ENCODE assay signal across 29 mouse cellular contexts in the genomic region with DNA sequence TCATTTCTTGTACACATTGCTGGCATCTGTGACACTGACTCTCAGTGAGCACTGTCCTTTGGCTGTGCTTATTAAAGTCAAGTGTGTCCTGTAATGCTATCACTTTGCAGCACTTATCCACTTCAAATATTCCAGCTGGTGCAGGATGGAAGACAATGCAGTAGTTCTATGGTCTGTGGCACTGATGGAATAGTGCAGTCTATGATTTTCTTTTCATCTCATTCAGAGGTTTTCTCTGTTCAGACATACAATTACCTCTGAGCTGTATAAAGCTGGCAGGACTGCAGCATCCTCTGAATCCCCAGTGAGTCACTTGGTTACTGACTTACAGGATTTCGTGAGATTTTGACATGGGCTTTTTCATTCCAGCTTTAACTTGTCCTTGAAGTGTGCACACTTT.
DNase-seq lines count a peak whose midpoint lies in the region; ATAC-seq and TF ChIP-seq lines count a peak whose summit lies in the region.
"Had no signal": no experiment of that assay in that cellular context is flagged by ENCODE, and none has a peak within 500 bp of the region (broad histone marks: within the 10 kb centered on the region; RNA-seq: fewer than 3 reads in every experiment).

No protein-coding gene starts in this region.

- H3K4me2 ChIP-seq in forebrain, embryonic 16.5 days (ENCODE audit: low read length): no peak overlapping the region
- H3K4me2 ChIP-seq in liver, embryonic 12.5 days: no peak overlapping the region
- H3K4me2 ChIP-seq: embryonic facial prominence, embryonic 12.5 days; heart, embryonic 15.5 days; intestine, embryonic 15.5 days; limb, embryonic 13.5 days; liver, embryonic 11.5 days; neural tube, embryonic 12.5 days had no signal

- no peaks in the 10 kb centered on the region for H3K27me3 ChIP-seq in Patski
- no peaks in the 10 kb centered on the region for H3K27me3 ChIP-seq in forebrain, embryonic 16.5 days (replicated peaks; ENCODE audit: control insufficient read depth, insufficient read depth, low read length)
- H3K27me3 ChIP-seq in liver, embryonic 12.5 days (replicated peaks): no peaks in the 10 kb centered on the region
- H3K27me3 ChIP-seq: embryonic facial prominence, embryonic 12.5 days; heart, embryonic 15.5 days; intestine, embryonic 15.5 days; limb, embryonic 13.5 days; neural tube, embryonic 12.5 days had no signal

- H3K9me3 ChIP-seq in forebrain, embryonic 16.5 days (ENCODE audit: control insufficient read depth, low read length): no peaks in the 10 kb centered on the region
- H3K9me3 ChIP-seq in liver, embryonic 12.5 days (replicated peaks): no peaks in the 10 kb centered on the region
- H3K9me3 ChIP-seq: embryonic facial prominence, embryonic 12.5 days; heart, embryonic 10.5 days; heart, embryonic 15.5 days; intestine, embryonic 15.5 days; limb, embryonic 13.5 days; neural tube, embryonic 12.5 days had no signal

- TF ChIP-seq CTCF in layer of hippocampus, adult 2 months (conservative IDR thresholded peaks at IDR 0.05): no peak
- no peak for TF ChIP-seq CTCF in Patski (IDR thresholded peaks at IDR 0.05)

- H3K4me3 ChIP-seq in layer of hippocampus, adult 2 months: no peak overlapping the region
- no peak overlapping the region for H3K4me3 ChIP-seq in forebrain, embryonic 16.5 days (replicated peaks; ENCODE audit: low read length)
- H3K4me3 ChIP-seq in liver, embryonic 12.5 days: no peak overlapping the region
- H3K4me3 ChIP-seq: embryonic facial prominence, embryonic 12.5 days; heart, embryonic 10.5 days; heart, embryonic 15.5 days; intestine, embryonic 15.5 days; limb, embryonic 13.5 days; neural tube, embryonic 12.5 days had no signal

- no peaks in the 10 kb centered on the region for H3K4me1 ChIP-seq in forebrain, embryonic 16.5 days (replicated peaks; ENCODE audit: control insufficient read depth, insufficient read depth, low read length)
- no peaks in the 10 kb centered on the region for H3K4me1 ChIP-seq in liver, embryonic 12.5 days
- H3K4me1 ChIP-seq: embryonic facial prominence, embryonic 12.5 days; heart, embryonic 10.5 days; heart, embryonic 15.5 days; intestine, embryonic 15.5 days; limb, embryonic 13.5 days; neural tube, embryonic 12.5 days had no signal

- no peak overlapping the region for H3K9ac ChIP-seq in forebrain, embryonic 16.5 days (replicated peaks; ENCODE audit: low read depth, low read length)
- H3K9ac ChIP-seq in liver, embryonic 12.5 days: no peak overlapping the region
- H3K9ac ChIP-seq: embryonic facial prominence, embryonic 12.5 days; heart, embryonic 15.5 days; intestine, embryonic 15.5 days; limb, embryonic 13.5 days; neural tube, embryonic 12.5 days had no signal

- CTCF ChIA-PET in Patski (lab: Charles Lee): interaction anchor here (0.9 to 1.4 kb wide), 2 partner anchors 9 to 12 kb away, joined by 3 to 5 read pairs; no protein-coding TSS in a partner anchor

- peak overlapping the region; percentile 18; the same call in 1 of the 2 replicates for H3K27ac ChIP-seq in layer of hippocampus, adult 2 months
- no peak overlapping the region for H3K27ac ChIP-seq in forebrain, embryonic 16.5 days (ENCODE audit: low read length)
- no peak overlapping the region for H3K27ac ChIP-seq in liver, embryonic 12.5 days
- H3K27ac ChIP-seq: embryonic facial prominence, embryonic 12.5 days; heart, embryonic 10.5 days; heart, embryonic 15.5 days; intestine, embryonic 15.5 days; limb, embryonic 13.5 days; macrophage; neural tube, embryonic 12.5 days had no signal

- POLR2A ChIA-PET in Patski (lab: Charles Lee): no interaction called here

- in situ Hi-C loops in Patski (cut with MboI; ENCODE audit: low pct_unique_long_range_greater_than_20kb): no loop called here

- peak; percentile 90 for ATAC-seq in Patski
- peak; percentile 55; the same call in 1 of the 2 replicates for ATAC-seq in forebrain, embryonic 16.5 days
- ATAC-seq in liver, embryonic 12.5 days: no peak
- ATAC-seq: hindbrain, embryonic 16.5 days; intestine, embryonic 15.5 days; lung, postnatal 0 days had no signal

- DNase-seq in layer of hippocampus, adult 2 months (ENCODE audit: low spot score in 2 of 2): no peak
- no peak for DNase-seq in layer of hippocampus, postnatal 36 days
- DNase-seq in 3T3-L1 (ENCODE audit: low read depth, low spot score) (peak; percentile 26), Patski (ENCODE audit: low read depth, low spot score) (peak; percentile 28)
- DNase-seq in gastrocnemius, postnatal 25 days: no peak
- DNase-seq: adrenal gland, adult 8-10 months; B cell, adult 2 months; cerebellum, adult 11 months; cerebellum, adult 9-11 months; embryo, embryonic 11 days; gastrocnemius, postnatal 14 days; heart, adult 11 months; kidney, adult 2 months; kidney, postnatal 4 days; lung, adult 18-20 months; thymus, adult 2 months; thymus, postnatal 36 days had no signal

- H3K36me3 ChIP-seq in forebrain, embryonic 16.5 days (ENCODE audit: control insufficient read depth, insufficient read depth): no peaks in the 10 kb centered on the region
- no peaks in the 10 kb centered on the region for H3K36me3 ChIP-seq in liver, embryonic 12.5 days
- H3K36me3 ChIP-seq: embryonic facial prominence, embryonic 12.5 days; heart, embryonic 10.5 days; heart, embryonic 15.5 days; intestine, embryonic 15.5 days; limb, embryonic 13.5 days; neural tube, embryonic 12.5 days had no signal

- 78% methylated on average over 1 of the region's 1 CpGs for WGBS in forebrain, embryonic 16.5 days
- 50% methylated on average over 1 of the region's 1 CpGs for WGBS in liver, embryonic 12.5 days (ENCODE audit: insufficient replicate concordance)

Comparison
In these comparisons a context has a peak if more than half of its experiments do, and no peak if none do; other contexts are left out.
1. DNase-seq: peak in 3T3-L1 (single experiment) and Patski (single experiment); none in layer of hippocampus, adult 2 months (0 of 2), layer of hippocampus, postnatal 36 days (0 of 2) and gastrocnemius, postnatal 25 days (single experiment).